Mouse (Mus musculus): Measurements from ENCODE around the gene Serpina3k. TPM values are rescaled to one million over a fixed set of nuclear protein-coding genes. Genes with fewer than 3 reads are reported as not detected.
"Not testable (repeated sequence)": the region's sequence is repeated elsewhere in the genome, so short reads cannot be mapped to it uniquely, and the experiment has no call there.

The Serpina3k gene
- polyA plus RNA-seq, 1 experiment from 2014 or later, result 0.07 TPM

DNA sequence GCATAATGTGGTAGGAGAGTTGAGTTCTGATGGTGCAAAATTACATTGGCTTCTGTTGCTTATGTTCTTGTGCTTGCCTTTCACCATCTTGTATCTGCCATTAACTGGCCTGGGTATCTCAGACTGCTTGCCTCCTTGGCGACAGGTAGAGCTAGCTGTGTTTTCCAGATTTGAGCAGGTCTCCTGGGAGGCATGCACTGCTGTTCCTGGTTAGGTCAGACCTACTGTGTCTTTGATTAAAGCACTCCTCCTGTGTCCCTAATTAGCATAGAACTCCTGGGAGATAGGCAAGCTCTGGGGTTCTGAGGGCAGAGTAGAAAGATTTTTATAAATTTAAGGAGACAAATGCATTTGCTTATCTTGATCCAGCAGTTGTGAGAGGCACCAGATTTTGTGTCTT, 6.6 kb upstream of the Serpina3k start:
- no peak overlapping the region for H3K4me3 ChIP-seq (ENCODE audit: low read depth, low read length)
- H3K9me3 ChIP-seq (ENCODE audit: low read length), result no peaks in the 10 kb centered on the region
- no peaks in the 10 kb centered on the region for H3K36me3 ChIP-seq (ENCODE audit: insufficient read depth, low read length)
- no peak overlapping the region for H3K4me2 ChIP-seq (replicated peaks; ENCODE audit: low read depth, low read length)
- no peaks in the 10 kb centered on the region for H3K4me1 ChIP-seq (ENCODE audit: insufficient read depth, low read depth, low read length)
- no peak for TF ChIP-seq EP300 (IDR thresholded peaks at IDR 0.05)
- TF ChIP-seq CTCF (IDR thresholded peaks at IDR 0.05), result no peak
- WGBS, result 54% methylated on average over 1 of the region's 1 CpGs
- DNase-seq (ENCODE audit: low spot score) (no peak), ATAC-seq (no peak)
- H3K9ac ChIP-seq (replicated peaks; ENCODE audit: low read depth), result no peak overlapping the region
- H3K27me3 ChIP-seq (replicated peaks; ENCODE audit: insufficient read depth, low read length), result no peaks in the 10 kb centered on the region
- H3K27ac ChIP-seq (ENCODE audit: low read length), result no peak overlapping the region

DNA sequence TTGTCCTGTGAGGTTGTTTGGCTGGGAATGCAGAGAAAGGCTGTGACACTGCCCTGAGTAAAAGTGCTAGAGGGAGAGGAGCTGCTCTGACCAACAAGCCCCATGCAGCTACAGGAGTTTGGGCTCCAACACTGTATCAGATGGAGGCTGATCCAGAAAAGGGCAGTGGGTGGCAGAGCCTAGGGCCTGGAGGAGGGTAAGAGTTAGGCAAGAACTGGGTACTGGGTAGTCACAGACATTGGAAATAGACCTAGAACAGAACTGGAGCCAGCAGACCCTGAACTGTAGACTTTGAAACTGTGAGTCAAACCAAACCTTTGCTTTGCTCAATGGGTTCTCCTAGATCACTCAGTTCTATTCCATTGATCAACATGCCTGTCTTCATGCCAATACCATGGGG, 1.4 kb upstream of the Serpina3k start:
- DNase-seq (ENCODE audit: low spot score); H3K27me3 ChIP-seq (replicated peaks; ENCODE audit: insufficient read depth, low read length); H3K36me3 ChIP-seq (ENCODE audit: insufficient read depth, low read length); H3K27ac ChIP-seq (ENCODE audit: low read length); ATAC-seq; H3K9me3 ChIP-seq (ENCODE audit: low read length); H3K4me2 ChIP-seq (replicated peaks; ENCODE audit: low read depth, low read length); H3K4me3 ChIP-seq (ENCODE audit: low read depth, low read length); H3K9ac ChIP-seq (replicated peaks; ENCODE audit: low read depth); H3K4me1 ChIP-seq (ENCODE audit: insufficient read depth, low read depth, low read length): not testable (repeated sequence)

DNA sequence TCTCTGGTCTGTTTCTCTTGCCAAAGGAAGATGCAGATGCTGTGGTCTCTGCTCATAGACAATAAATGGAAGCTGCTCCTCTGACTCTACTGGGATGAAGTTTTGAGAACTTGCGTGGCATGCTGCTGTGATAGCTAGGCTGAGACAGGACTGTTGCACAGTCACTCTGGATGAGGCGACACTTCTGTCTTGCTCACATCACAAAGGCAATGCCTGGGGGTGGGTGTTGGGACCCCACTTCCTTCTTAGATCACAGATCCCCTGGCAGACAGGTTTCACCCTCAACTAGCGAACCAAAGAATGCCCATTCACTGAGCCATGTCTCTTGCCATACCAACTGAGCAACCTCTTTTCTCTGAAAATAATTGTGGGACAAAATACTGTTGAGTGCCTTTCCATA, 419 bp downstream of the Serpina3k start:
- no peaks in the 10 kb centered on the region for H3K27me3 ChIP-seq (replicated peaks; ENCODE audit: insufficient read depth, low read length)
- H3K4me2 ChIP-seq (replicated peaks; ENCODE audit: low read depth, low read length), result no peak overlapping the region
- no peak overlapping the region for H3K4me3 ChIP-seq (ENCODE audit: low read depth, low read length)
- no peak overlapping the region for H3K27ac ChIP-seq (ENCODE audit: low read length)
- H3K9ac ChIP-seq (replicated peaks; ENCODE audit: low read depth), result no peak overlapping the region
- no peaks in the 10 kb centered on the region for H3K4me1 ChIP-seq (ENCODE audit: insufficient read depth, low read depth, low read length)
- ATAC-seq (no peak), DNase-seq (ENCODE audit: low spot score) (no peak)
- H3K9me3 ChIP-seq (ENCODE audit: low read length), result no peaks in the 10 kb centered on the region
- WGBS, result 86% methylated on average over 3 of the region's 3 CpGs
- TF ChIP-seq CTCF (IDR thresholded peaks at IDR 0.05) (no peak), EP300 (IDR thresholded peaks at IDR 0.05) (no peak)
- no peaks in the 10 kb centered on the region for H3K36me3 ChIP-seq (ENCODE audit: insufficient read depth, low read length)

DNA sequence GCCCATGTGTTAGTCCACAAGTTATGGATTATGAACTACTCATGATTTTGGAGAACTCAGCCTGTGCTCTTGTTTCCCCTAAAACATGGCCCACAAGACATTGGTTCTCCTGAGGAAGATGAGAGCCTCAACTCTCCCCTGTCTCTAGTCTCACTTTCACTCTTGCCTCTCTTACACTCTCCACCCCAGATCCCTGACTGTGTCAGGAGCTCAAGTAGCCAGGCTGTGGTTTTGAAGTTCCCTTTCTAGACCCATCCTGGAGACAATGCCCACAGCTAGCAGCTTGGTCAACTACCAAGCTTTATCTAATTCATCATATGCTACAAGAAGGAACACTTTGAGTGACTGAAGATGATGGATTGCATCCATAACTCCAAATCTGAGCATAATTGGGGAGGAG, 4.2 kb downstream of the Serpina3k start:
- not testable (repeated sequence) for H3K9ac ChIP-seq (replicated peaks; ENCODE audit: low read depth); H3K27ac ChIP-seq (ENCODE audit: low read length); H3K9me3 ChIP-seq (ENCODE audit: low read length); H3K4me3 ChIP-seq (ENCODE audit: low read depth, low read length); H3K4me2 ChIP-seq (replicated peaks; ENCODE audit: low read depth, low read length); H3K36me3 ChIP-seq (ENCODE audit: insufficient read depth, low read length); H3K4me1 ChIP-seq (ENCODE audit: insufficient read depth, low read depth, low read length); H3K27me3 ChIP-seq (replicated peaks; ENCODE audit: insufficient read depth, low read length); ATAC-seq; DNase-seq (ENCODE audit: low spot score)

DNA sequence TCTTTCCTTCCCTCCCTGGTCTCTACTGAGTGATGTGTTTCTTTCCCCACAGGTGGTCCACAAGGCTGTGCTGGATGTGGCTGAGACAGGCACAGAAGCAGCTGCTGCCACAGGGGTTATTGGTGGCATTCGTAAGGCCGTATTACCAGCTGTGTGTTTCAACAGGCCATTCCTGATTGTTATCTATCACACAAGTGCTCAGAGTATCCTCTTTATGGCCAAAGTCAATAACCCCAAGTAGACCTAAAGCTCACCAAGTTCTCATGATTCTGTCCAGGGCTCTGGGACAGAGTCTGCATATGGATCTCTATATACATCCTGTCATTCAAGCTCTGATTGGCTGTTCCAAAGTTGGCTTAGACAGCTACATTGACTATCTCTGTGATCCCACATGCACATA, 6.9 kb downstream of the Serpina3k start:
- Histone ChIP-seq H3K4me1 (ENCODE audit: insufficient read depth, low read depth, low read length) (no peaks in the 10 kb centered on the region), H3K4me2 (replicated peaks; ENCODE audit: low read depth, low read length) (no peak overlapping the region), H3K9ac (replicated peaks; ENCODE audit: low read depth) (no peak overlapping the region), H3K4me3 (ENCODE audit: low read depth, low read length) (no peak overlapping the region), H3K36me3 (ENCODE audit: insufficient read depth, low read length) (no peaks in the 10 kb centered on the region), H3K27me3 (replicated peaks; ENCODE audit: insufficient read depth, low read length) (no peaks in the 10 kb centered on the region), H3K9me3 (ENCODE audit: low read length) (no peaks in the 10 kb centered on the region), H3K27ac (ENCODE audit: low read length) (no peak overlapping the region)
- ATAC-seq (no peak), DNase-seq (ENCODE audit: low spot score) (no peak)
- TF ChIP-seq EP300 (IDR thresholded peaks at IDR 0.05) (no peak), CTCF (IDR thresholded peaks at IDR 0.05) (no peak)
- 39% methylated on average over 2 of the region's 2 CpGs for WGBS

DNA sequence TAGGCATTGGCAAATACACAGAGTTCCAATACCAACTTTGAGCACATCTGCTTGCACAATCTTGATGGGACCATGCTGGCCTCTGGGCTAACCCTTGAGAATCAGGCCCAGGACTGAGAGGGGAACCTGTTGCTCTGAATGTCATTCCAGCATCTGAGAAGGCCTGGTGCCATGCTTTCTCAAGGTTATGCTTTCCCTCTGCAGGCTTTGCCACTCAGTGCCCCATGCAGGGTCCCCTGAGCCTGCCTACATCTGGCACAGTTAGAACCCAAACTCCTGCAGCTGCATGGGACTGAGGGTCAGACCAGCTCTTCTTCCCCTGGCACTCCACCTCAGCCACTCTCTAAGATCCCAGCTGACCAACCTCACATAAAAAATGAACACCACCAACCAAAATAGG, 7.4 kb downstream of the Serpina3k start:
- H3K9ac ChIP-seq (replicated peaks; ENCODE audit: low read depth), result no peak overlapping the region
- H3K4me3 ChIP-seq (ENCODE audit: low read depth, low read length), result no peak overlapping the region
- no peaks in the 10 kb centered on the region for H3K4me1 ChIP-seq (ENCODE audit: insufficient read depth, low read depth, low read length)
- H3K27me3 ChIP-seq (replicated peaks; ENCODE audit: insufficient read depth, low read length), result no peaks in the 10 kb centered on the region
- no peaks in the 10 kb centered on the region for H3K36me3 ChIP-seq (ENCODE audit: insufficient read depth, low read length)
- ATAC-seq, result no peak
- H3K9me3 ChIP-seq (ENCODE audit: low read length), result no peaks in the 10 kb centered on the region
- no peak overlapping the region for H3K4me2 ChIP-seq (replicated peaks; ENCODE audit: low read depth, low read length)
- no peak for TF ChIP-seq EP300 (IDR thresholded peaks at IDR 0.05)
- no peak for TF ChIP-seq CTCF (IDR thresholded peaks at IDR 0.05)
- DNase-seq (ENCODE audit: low spot score), result no peak
- no peak overlapping the region for H3K27ac ChIP-seq (ENCODE audit: low read length)

DNA sequence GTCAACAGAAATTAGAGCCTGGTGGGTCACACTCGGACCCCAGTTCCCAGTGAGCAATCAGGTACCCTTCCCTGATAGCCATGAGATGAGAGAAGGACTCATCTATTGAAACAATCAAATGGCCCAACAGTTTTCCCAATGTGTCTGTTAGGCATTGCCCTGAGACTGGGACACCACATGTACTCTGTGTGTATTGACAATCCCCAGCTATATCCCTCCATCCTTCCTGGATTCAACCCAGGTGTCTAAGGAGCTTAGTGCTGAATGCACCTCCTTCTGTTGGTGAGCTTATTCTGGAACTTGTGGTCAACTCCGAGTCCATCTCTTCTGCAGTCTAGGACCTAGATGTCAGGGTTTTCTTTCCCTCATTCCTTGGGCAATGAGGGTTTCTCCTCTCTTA, 8.8 kb downstream of the Serpina3k start:
- Histone ChIP-seq H3K9ac (replicated peaks; ENCODE audit: low read depth) (no peak overlapping the region), H3K27me3 (replicated peaks; ENCODE audit: insufficient read depth, low read length) (no peaks in the 10 kb centered on the region), H3K27ac (ENCODE audit: low read length) (no peak overlapping the region), H3K36me3 (ENCODE audit: insufficient read depth, low read length) (no peaks in the 10 kb centered on the region), H3K4me3 (ENCODE audit: low read depth, low read length) (no peak overlapping the region), H3K9me3 (ENCODE audit: low read length) (no peaks in the 10 kb centered on the region), H3K4me1 (ENCODE audit: insufficient read depth, low read depth, low read length) (no peaks in the 10 kb centered on the region), H3K4me2 (replicated peaks; ENCODE audit: low read depth, low read length) (no peak overlapping the region)
- ATAC-seq (no peak), DNase-seq (ENCODE audit: low spot score) (no peak)
- 66% methylated on average over 2 of the region's 2 CpGs for WGBS
- TF ChIP-seq CTCF (IDR thresholded peaks at IDR 0.05), result no peak
- no peak for TF ChIP-seq EP300 (IDR thresholded peaks at IDR 0.05)
